Mouse (Mus musculus) liver, adult 2 months (tissue): ENCODE results near the gene Ugp2. TPM values are rescaled to one million over a fixed set of nuclear protein-coding genes. Genes with fewer than 3 reads are reported as not detected.

Source experiments
- DNase-seq: peaks from one replicate; pipeline ENCODE4 v3.0.0-alpha.2; 2011; ENCODE audit warnings: low read depth, low spot score; ENCODE audit errors: extremely low read depth
- H3K27ac ChIP-seq: fragments of 200-500 bp; replicated peaks from 2 replicates; pipeline ENCODE4 v1.5.1; 2012; ENCODE audit warnings: low read depth, mild to moderate bottlenecking, control low read depth, inconsistent platforms, low read length; ENCODE audit not compliant: insufficient read depth
- H3K27me3 ChIP-seq: fragments of 200-500 bp; 2 replicates; pipeline ENCODE4 v1.6.1; 2012; ENCODE audit warnings: mild to moderate bottlenecking, moderate library complexity, low read length, inconsistent platforms; ENCODE audit not compliant: control insufficient read depth, insufficient read depth
- H3K36me3 ChIP-seq: fragments of 200-500 bp; 2 replicates; pipeline ENCODE4 v1.6.1; 2012; ENCODE audit warnings: low read length, inconsistent platforms; ENCODE audit not compliant: control insufficient read depth, insufficient read depth
- H3K4me1 ChIP-seq: fragments of 200-500 bp; 2 replicates; pipeline ENCODE4 v1.6.1; 2011; ENCODE audit warnings: low read length; ENCODE audit not compliant: control insufficient read depth, insufficient read depth
- H3K4me3 ChIP-seq: fragments of 200-500 bp; 2 replicates; pipeline ENCODE4 v1.5.1; 2011; ENCODE audit warnings: low read depth, mild to moderate bottlenecking, control low read depth, low read length, moderate library complexity; ENCODE audit not compliant: insufficient read depth
- H3K79me2 ChIP-seq: fragments of 200-500 bp; 2 replicates; pipeline ENCODE4 v1.6.1; 2012; ENCODE audit warnings: inconsistent platforms, mild to moderate bottlenecking, low read length, moderate library complexity; ENCODE audit not compliant: control insufficient read depth, insufficient read depth
- H3K9ac ChIP-seq: fragments of 200-500 bp; 2 replicates; pipeline ENCODE4 v1.6.1; 2012; ENCODE audit warnings: low read depth, mild to moderate bottlenecking, control low read depth, inconsistent platforms, low read length
- CTCF ChIP-seq: fragments of 200-500 bp; IDR thresholded peaks from 2 replicates; pipeline ENCODE4 v1.5.1; 2011; ENCODE audit warnings: low read depth, low read length, control low read depth
- POLR2A ChIP-seq: fragments of 200-500 bp; IDR thresholded peaks from 2 replicates; pipeline ENCODE4 v1.6.1; 2011; ENCODE audit warnings: low read length, control low read depth; ENCODE audit not compliant: insufficient read depth; ENCODE audit errors: extremely low read depth
- WGBS: fragments of 180-500 bp; shearing (Covaris S2); methylation state at CpG from one replicate; pipeline ENCODE4 v1.1.7; 2018; 5-methylcytosine and 5-hydroxymethylcytosine counted together
- polyA plus RNA-seq: library from polyadenylated mRNA; depleted of rRNA; stranded (reverse); fragments of >200 nt; gene quantifications from 2 replicates; pipeline ENCODE4 v1.2.3, GENCODE M21; 2012
- total RNA-seq: library from RNA; depleted of rRNA; stranded (reverse); fragments of >200 nt; gene quantifications from 2 replicates; pipeline ENCODE4 v1.2.3, GENCODE M21; 2014

Ugp2 gene
- total and polyA plus RNA-seq, 2 experiments: 26.4 to 425 TPM

DNA sequence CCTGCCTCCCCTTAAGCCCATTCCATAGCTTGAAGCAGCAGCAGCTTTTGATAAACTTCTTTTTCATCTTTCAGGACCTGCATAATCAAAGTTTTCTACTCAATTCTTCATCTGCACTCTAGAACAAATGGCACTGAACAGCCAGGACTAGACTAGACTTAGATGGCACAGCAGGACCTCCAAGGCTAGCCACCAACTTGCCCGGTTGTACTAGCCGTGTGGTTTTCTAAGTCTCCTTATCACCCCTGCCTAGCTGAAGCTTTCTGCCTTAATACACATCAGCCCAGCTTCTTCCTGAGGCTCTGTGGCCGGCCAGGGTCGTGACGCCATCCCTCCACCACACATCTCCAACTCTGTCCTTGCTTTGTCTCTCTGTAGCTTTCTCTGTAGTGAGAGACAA, 42.9 kb downstream of the Ugp2 start:
- Histone ChIP-seq H3K79me2 (no peaks in the 10 kb centered on the region; the same call in 1 of the 2 replicates), H3K27me3 (no peaks in the 10 kb centered on the region), H3K27ac (no peak overlapping the region), H3K4me1 (peaks cover 10% of the 10 kb centered on the region), H3K36me3 (peaks cover 76% of the 10 kb centered on the region), H3K9ac (no peak overlapping the region), H3K4me3 (no peak overlapping the region)
- TF ChIP-seq CTCF (no peak), POLR2A (no peak)
- no peak for DNase-seq
- WGBS: 84% methylated on average over 5 of the region's 5 CpGs

GRCm38 (mm10) chr11:21327486-21327885, 43.5 kb downstream of the Ugp2 start:
- H3K36me3 ChIP-seq: peaks cover 73% of the 10 kb centered on the region
- TF ChIP-seq CTCF: no peak
- TF ChIP-seq POLR2A: no peak
- peaks cover 10% of the 10 kb centered on the region for H3K4me1 ChIP-seq
- no peak overlapping the region for H3K9ac ChIP-seq
- DNase-seq: no peak
- H3K79me2 ChIP-seq: no peaks in the 10 kb centered on the region; the same call in 1 of the 2 replicates
- H3K27me3 ChIP-seq: no peaks in the 10 kb centered on the region
- WGBS: 95% methylated on average over 5 of the region's 5 CpGs
- H3K4me3 ChIP-seq: no peak overlapping the region
- no peak overlapping the region for H3K27ac ChIP-seq

GRCm38 (mm10) chr11:21326770-21327169, 44.2 kb downstream of the Ugp2 start:
- no peaks in the 10 kb centered on the region; the same call in 1 of the 2 replicates for H3K79me2 ChIP-seq
- no peaks in the 10 kb centered on the region for H3K27me3 ChIP-seq
- peaks cover 70% of the 10 kb centered on the region for H3K36me3 ChIP-seq
- no peak for DNase-seq
- H3K4me1 ChIP-seq: peaks cover 10% of the 10 kb centered on the region
- H3K9ac ChIP-seq: no peak overlapping the region
- no peak overlapping the region for H3K4me3 ChIP-seq
- no peak overlapping the region for H3K27ac ChIP-seq
- 77% methylated on average over 2 of the region's 2 CpGs for WGBS
- TF ChIP-seq CTCF (peak; percentile 33), POLR2A (no peak)

DNA sequence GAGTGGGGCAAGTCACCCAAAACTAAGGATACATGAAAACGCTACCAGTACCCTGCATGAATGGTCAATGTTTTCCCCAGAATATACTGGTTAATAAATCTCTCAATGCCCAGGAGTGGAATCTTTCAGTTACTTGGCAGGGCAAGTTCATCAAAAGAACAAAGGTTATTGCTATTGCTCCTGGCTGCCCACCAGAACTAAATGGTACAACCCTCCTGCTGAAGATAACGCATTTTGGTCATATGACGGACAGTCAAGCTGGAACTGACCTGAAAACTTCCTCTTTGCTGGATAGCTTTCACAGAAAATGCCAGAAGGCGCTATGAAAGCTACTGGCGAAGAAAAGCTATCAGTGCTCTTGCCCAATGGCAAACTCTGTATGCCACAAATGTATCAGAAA, 45.2 kb downstream of the Ugp2 start:
- Histone ChIP-seq H3K4me3 (no peak overlapping the region), H3K27me3 (no peaks in the 10 kb centered on the region), H3K9ac (no peak overlapping the region), H3K4me1 (peaks cover 10% of the 10 kb centered on the region), H3K27ac (peak overlapping the region; percentile 71), H3K36me3 (peaks cover 69% of the 10 kb centered on the region), H3K79me2 (no peaks in the 10 kb centered on the region; the same call in 1 of the 2 replicates)
- peak; percentile 96 for DNase-seq
- WGBS: 18% methylated on average over 5 of the region's 5 CpGs
- TF ChIP-seq POLR2A (no peak), CTCF (no peak)

DNA sequence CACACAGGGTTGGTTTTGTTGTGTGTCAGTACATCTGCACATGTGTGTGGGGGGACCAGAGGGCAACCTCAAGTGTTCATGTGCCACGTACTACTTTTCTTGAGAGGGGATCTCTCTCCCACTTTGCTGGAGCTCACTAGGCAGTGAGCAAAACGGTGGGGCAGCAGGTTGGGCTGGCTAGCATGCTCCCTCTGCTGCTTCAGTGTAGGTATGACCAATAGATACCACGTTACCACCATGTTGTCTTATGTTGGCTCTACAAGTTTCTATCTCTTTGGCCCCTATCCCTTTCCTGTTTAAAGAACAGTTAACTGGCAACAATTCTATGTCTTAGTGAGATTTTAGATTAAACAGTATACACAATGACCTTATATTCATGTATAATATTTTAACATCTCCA, 48.7 kb downstream of the Ugp2 start:
- Histone ChIP-seq H3K79me2 (no peaks in the 10 kb centered on the region; the same call in 1 of the 2 replicates), H3K27me3 (no peaks in the 10 kb centered on the region), H3K36me3 (peaks cover 54% of the 10 kb centered on the region), H3K27ac (no peak overlapping the region), H3K9ac (no peak overlapping the region), H3K4me1 (peaks cover 10% of the 10 kb centered on the region), H3K4me3 (no peak overlapping the region)
- 90% methylated on average over 3 of the region's 3 CpGs for WGBS
- no peak for DNase-seq
- TF ChIP-seq POLR2A (no peak), CTCF (peak; percentile 15; the same call in 1 of the 2 replicates)

DNA sequence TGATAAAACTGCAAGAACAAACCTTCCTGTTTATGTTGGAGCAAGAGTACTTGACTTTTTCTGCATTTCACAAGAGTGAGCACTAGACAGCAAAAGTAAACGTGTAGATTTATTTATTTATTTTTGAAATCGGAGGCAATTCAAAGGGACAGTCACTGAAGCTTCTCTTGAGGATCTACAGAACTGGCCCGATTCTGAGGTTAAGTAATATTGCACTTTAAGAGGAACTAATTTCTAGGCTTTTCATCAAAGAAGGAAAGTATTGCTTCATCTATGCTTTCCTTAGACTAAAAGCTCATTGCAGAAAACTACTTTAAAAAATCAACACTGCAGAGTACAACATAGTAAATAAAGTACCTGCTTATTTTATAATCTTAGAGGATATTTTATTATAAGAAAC, 49.4 kb downstream of the Ugp2 start:
- WGBS: 32% methylated on average over 3 of the region's 3 CpGs
- TF ChIP-seq POLR2A (no peak), CTCF (no peak)
- Histone ChIP-seq H3K9ac (no peak overlapping the region), H3K27me3 (no peaks in the 10 kb centered on the region), H3K4me1 (peaks cover 10% of the 10 kb centered on the region), H3K79me2 (no peaks in the 10 kb centered on the region; the same call in 1 of the 2 replicates), H3K4me3 (no peak overlapping the region), H3K27ac (no peak overlapping the region), H3K36me3 (peaks cover 48% of the 10 kb centered on the region)
- DNase-seq: no peak
